Mouse (Mus musculus) brain, embryonic 14.5 days (tissue): Measurements from ENCODE around the gene Anxa7.

Experiments used
- CTCF ChIP-seq: fragments of 200-500 bp; IDR thresholded peaks from 2 replicates; pipeline ENCODE4 v1.5.1; 2012; ENCODE audit warnings: inconsistent platforms, mild to moderate bottlenecking, moderate library complexity, borderline replicate concordance; ENCODE audit not compliant: insufficient read depth, insufficient read length; ENCODE audit errors: extremely low read depth
- POLR2A ChIP-seq: fragments of 200-500 bp; IDR thresholded peaks from 2 replicates; pipeline ENCODE4 v1.6.1; 2012; ENCODE audit warnings: mild to moderate bottlenecking, inconsistent platforms, borderline replicate concordance; ENCODE audit not compliant: poor library complexity, insufficient read depth, insufficient read length, severe bottlenecking; ENCODE audit errors: extremely low read depth

DNA sequence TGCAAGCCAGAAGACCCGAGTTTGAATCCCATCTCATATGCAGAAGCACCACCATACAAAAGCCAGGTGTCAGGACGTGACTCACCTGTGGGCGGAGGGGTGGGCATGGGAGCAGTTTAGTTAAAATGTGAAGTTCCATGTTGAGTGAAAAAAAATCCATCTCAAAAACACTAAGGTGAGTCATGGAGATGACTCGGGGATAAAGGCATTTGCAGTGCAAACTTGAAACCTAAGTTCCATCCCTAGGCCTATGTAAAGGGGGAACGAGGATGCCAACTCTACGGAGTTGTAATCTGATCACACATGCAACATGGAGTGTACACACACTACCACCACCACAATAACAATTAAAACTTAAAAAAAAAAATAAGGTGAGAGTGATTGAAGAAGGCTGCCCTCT, 56.9 kb downstream of the Anxa7 start:
- TF ChIP-seq CTCF = no peak
- TF ChIP-seq POLR2A = no peak
